Mouse (Mus musculus) intestine, postnatal 0 days (tissue): ENCODE measurements around the gene Gnpda2. TPM values are rescaled to one million over a fixed set of nuclear protein-coding genes. Genes with fewer than 3 reads are reported as not detected.
A peak's percentile ranks its signal among the peaks of the same experiment; 100 is the strongest.

Source experiments
- ATAC-seq: fragments of 200-750 bp; cut with Nextera tagmentation; 2 replicates; pipeline ENCODE4 v1.8.0; 2017; ENCODE audit warnings: mild to moderate bottlenecking, moderate TSS enrichment, moderate library complexity
- H3K27ac ChIP-seq: fragments of 300-500 bp; sonication (generic); 2 replicates; pipeline ENCODE4 v1.5.1; 2014; ENCODE audit warnings: mild to moderate bottlenecking, low read depth, low read length, moderate library complexity
- H3K27me3 ChIP-seq: fragments of 300-500 bp; sonication (generic); replicated peaks from 2 replicates; pipeline ENCODE4 v1.6.1; 2014; ENCODE audit warnings: low read length, mixed read lengths; ENCODE audit not compliant: control insufficient read depth, insufficient read depth
- H3K36me3 ChIP-seq: fragments of 300-500 bp; sonication (generic); 2 replicates; pipeline ENCODE4 v1.6.1; 2014; ENCODE audit warnings: mild to moderate bottlenecking, moderate library complexity; ENCODE audit not compliant: control insufficient read depth, insufficient read depth
- H3K4me1 ChIP-seq: fragments of 300-500 bp; sonication (generic); replicated peaks from 2 replicates; pipeline ENCODE4 v1.6.1; 2014; ENCODE audit warnings: antibody characterized with exemption, low read length, mixed read lengths; ENCODE audit not compliant: control insufficient read depth, insufficient read depth
- H3K4me2 ChIP-seq: fragments of 300-500 bp; sonication (generic); replicated peaks from 2 replicates; pipeline ENCODE4 v1.6.1; 2014; ENCODE audit warnings: low read depth, mild to moderate bottlenecking, moderate library complexity
- H3K4me3 ChIP-seq: fragments of 300-500 bp; sonication (generic); 2 replicates; pipeline ENCODE4 v1.5.1; 2014; ENCODE audit warnings: low read depth, low read length
- H3K9ac ChIP-seq: fragments of 300-500 bp; sonication (generic); 2 replicates; pipeline ENCODE4 v1.6.1; 2014; ENCODE audit warnings: mild to moderate bottlenecking, low read depth, low read length
- H3K9me3 ChIP-seq: fragments of 300-500 bp; sonication (generic); 2 replicates; pipeline ENCODE4 v1.6.1; 2016; ENCODE audit warnings: mixed run types; ENCODE audit not compliant: control insufficient read depth
- CTCF ChIP-seq: sonication (generic); IDR thresholded peaks from 2 replicates; pipeline ENCODE4 v1.5.1; 2016; ENCODE audit warnings: low read depth, mild to moderate bottlenecking, control low read depth, antibody characterized with exemption, moderate library complexity
- WGBS: fragments of 180-500 bp; shearing (Covaris S2); extraction: QIAGEN DNeasy Blood & Tissue Kit; methylation state at CpG from one replicate; pipeline ENCODE4 v1.1.7; 2014; 5-methylcytosine and 5-hydroxymethylcytosine counted together
- polyA plus RNA-seq: library from polyadenylated mRNA; unstranded; fragments of >200 nt; fragmentation: Nextera tagmentation; extraction: Ambion mirVana; gene quantifications from 2 replicates; pipeline ENCODE4 v1.2.1, GENCODE M21; 2015

The Gnpda2 gene
- polyA plus RNA-seq, 1 experiment from 2014 or later: 47.1 TPM

DNA sequence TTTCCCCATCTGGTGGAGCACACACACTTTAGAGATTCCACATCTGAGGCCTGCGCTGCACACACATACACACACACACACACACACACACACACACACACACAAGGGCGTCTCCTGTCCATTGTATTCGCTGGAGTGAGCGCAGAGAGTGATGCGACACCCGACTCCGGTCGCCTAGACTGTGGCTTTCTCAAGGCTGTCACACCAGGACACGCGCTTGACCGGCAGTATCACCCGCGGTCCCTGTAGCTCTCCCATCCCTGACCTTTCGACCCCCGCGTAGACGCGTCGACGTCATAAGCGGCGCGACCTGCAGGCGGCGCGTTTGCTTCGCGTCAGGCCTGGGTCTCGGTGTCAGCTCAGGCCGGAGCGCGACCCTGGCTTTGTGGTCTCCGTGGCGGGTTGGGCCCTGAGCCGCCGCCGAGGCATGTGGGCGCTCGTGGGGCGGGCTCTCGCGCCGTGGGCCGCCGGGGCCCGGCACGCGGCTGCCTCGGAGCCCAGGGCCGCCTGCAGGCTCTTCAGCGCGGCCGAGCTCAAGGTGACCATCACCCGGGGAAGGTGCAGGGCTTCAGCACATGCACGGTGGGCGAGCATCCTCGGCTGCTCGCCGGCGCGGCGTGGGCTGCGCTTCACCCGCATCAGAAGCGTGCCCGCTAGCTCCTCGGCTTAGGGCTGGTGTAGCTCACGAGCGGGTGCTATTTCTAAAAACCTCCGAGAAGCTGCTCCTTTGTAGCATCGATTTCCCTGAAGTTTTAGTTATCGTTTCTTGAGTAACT lies 35.3 kb downstream of the Gnpda2 start, which contains the start of gene Guf1:
Gene Guf1, plus strand, starts transcription at position 296 of the 776 bp plus-strand sequence.
- WGBS: under 1% methylated on average over 71 of the region's 72 CpGs
- peak; percentile 58 for TF ChIP-seq CTCF
- Histone ChIP-seq H3K9me3 (no peaks in the 10 kb centered on the region), H3K4me1 (no peaks in the 10 kb centered on the region), H3K27ac (peak within 1 kb of the TSS; percentile 78), H3K36me3 (peaks cover 13% of the 10 kb centered on the region), H3K4me2 (peak within 1 kb of the TSS; percentile 79), H3K9ac (peak within 1 kb of the TSS; percentile 94), H3K27me3 (no peaks in the 10 kb centered on the region), H3K4me3 (peak within 1 kb of the TSS; percentile 98)
- ATAC-seq: peak; percentile 99

DNA sequence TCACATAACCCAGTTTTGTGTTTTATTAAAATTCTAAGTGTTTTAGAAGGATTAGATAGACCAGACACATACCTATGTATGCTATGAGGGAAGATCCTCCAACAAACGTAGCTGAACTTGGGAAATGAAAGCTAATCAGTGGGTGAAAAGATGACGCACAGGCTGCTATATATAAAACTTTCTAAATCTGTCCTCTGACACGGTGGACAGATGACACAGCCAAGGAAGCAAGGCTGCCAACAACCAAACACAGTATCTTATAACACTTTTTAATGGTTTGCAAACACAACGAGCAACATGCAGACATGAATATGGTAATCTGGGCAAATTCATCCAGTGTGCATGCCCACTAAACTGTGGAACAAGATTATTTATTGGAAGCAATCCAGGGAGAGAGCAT lies 49.7 kb downstream of the Gnpda2 start, which contains the start of gene Yipf7:
Gene Yipf7, minus strand, starts transcription at position 160 of the 400 bp plus-strand sequence.
- Histone ChIP-seq H3K36me3 (no peaks in the 10 kb centered on the region), H3K9me3 (no peaks in the 10 kb centered on the region), H3K4me2 (no peak within 1 kb of the TSS), H3K9ac (no peak within 1 kb of the TSS), H3K4me3 (no peak within 1 kb of the TSS), H3K27me3 (no peaks in the 10 kb centered on the region), H3K4me1 (no peaks in the 10 kb centered on the region), H3K27ac (no peak within 1 kb of the TSS)
- no peak for TF ChIP-seq CTCF
- 69% methylated on average over 4 of the region's 4 CpGs for WGBS
- ATAC-seq: no peak

DNA sequence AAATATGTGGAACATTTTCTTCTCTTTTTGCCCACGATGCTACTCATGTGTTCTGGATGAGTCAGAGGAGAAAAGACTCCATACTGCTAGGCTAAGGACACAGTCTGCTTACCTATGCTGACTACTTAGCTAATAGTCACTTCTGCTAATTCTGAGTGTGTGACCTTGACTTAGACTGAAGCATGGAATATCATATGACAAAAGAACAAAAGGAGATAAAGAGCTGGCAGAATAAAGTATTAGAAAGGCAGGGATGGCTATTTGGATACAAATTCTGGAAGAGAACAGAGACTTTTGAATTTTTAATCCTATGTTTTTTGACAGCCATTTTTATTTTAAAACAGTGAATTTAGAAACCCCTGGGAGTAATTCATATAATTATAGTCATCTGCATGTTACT lies 50.5 kb downstream of the Gnpda2 start:
- TF ChIP-seq CTCF: no peak
- Histone ChIP-seq H3K36me3 (no peaks in the 10 kb centered on the region), H3K27ac (no peak overlapping the region), H3K4me2 (no peak overlapping the region), H3K4me3 (no peak overlapping the region), H3K27me3 (no peaks in the 10 kb centered on the region), H3K9me3 (no peaks in the 10 kb centered on the region), H3K4me1 (no peaks in the 10 kb centered on the region), H3K9ac (no peak overlapping the region)
- 74% methylated on average over 1 of the region's 1 CpGs for WGBS
- no peak for ATAC-seq

DNA sequence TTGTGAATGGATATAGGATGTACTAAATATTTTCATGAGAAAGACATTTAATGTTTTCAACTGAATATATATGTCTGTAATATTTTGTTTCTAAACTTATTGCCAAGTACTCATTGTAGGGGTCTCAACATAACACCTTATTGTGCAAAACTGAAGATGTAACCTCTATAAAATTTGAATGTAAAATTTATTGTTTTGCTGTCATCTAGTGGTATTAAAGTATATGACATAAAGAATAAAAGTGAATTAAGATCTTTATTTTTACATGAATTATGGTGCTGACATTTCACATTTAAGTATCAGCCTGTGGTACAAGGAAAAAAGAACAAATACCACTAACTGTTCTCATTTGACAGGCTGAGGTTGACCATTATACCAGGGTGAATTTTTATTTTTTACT lies 68.2 kb downstream of the Gnpda2 start:
- Histone ChIP-seq H3K36me3 (no peaks in the 10 kb centered on the region), H3K27me3 (no peaks in the 10 kb centered on the region), H3K4me3 (no peak overlapping the region), H3K9me3 (no peaks in the 10 kb centered on the region), H3K4me1 (no peaks in the 10 kb centered on the region), H3K4me2 (no peak overlapping the region), H3K9ac (no peak overlapping the region), H3K27ac (no peak overlapping the region)
- no peak for ATAC-seq
- TF ChIP-seq CTCF: no peak

Other genes starting within 250 kb of the Gnpda2 start
- gene Yipf7, start 49.7 kb downstream of the Gnpda2 start, polyA plus RNA-seq: not detected in 2 replicates
- 13.1 and 14.0 TPM in 2 replicates for gene Guf1, start 35.4 kb downstream of the Gnpda2 start, polyA plus RNA-seq